Mouse (Mus musculus) small intestine, adult 2 months (tissue): ENCODE results near the gene Tubgcp3.

Source experiments
- CTCF ChIP-seq: fragments of 200-500 bp; IDR thresholded peaks from 2 replicates; pipeline ENCODE4 v1.5.1; 2012; ENCODE audit warnings: low read depth, mild to moderate bottlenecking, control low read depth, inconsistent platforms, low read length, moderate library complexity, mixed read lengths; ENCODE audit not compliant: insufficient replicate concordance, insufficient read length; ENCODE audit errors: extremely low read depth
- POLR2A ChIP-seq: fragments of 200-500 bp; IDR thresholded peaks from 2 replicates; pipeline ENCODE4 v1.6.1; 2012; ENCODE audit warnings: low read depth, mild to moderate bottlenecking, control low read depth, inconsistent platforms, low read length, moderate library complexity

DNA sequence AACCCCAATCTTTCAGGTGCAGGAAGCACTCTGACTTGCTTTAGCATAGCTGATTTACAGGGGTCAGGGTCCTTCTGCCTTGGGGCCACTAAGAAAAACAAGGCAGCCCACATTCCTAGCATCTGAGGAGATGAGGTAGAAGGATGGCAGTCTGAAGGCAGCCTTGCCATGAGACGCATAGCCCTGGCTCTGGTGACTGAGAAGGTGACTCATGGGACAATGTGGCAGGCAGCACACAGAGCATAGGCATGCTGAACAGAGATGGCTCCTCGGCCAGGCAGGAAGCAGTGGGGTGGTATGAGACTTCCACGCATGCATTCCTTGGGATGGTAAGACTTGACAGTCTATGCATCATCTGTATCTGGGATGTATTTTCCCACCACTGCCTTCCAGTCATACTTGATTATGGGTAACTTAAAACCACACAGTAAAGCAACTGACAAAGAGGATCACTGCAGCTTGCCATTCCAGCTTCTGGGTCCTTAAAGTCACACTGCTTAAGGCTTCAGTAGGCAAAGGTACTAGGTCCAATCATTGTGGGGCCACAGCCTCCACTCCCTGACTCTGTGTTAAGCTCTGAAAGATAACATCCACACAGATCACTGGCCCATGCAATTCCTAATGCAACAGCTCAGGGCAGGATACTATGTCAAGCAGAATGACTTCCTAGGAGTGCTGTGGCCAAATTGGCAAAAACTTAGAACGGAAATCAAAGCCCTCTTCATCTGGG lies 9.5 kb downstream of the Tubgcp3 start:
- TF ChIP-seq CTCF: no peak
- no peak for TF ChIP-seq POLR2A
